Mouse (Mus musculus) kidney, adult 10 weeks (tissue): ENCODE results near the gene Vmn2r40. TPM values are rescaled to one million over a fixed set of nuclear protein-coding genes. Genes with fewer than 3 reads are reported as not detected.

ENCODE experiments used
- polyA plus RNA-seq: library from polyadenylated mRNA; stranded (reverse); fragments of 350-450 nt; fragmentation: Illumina TruSeq; extraction: RNeasy Lipid Tissue Mini Kit (QIAGEN cat#74804); gene quantifications from one replicate; pipeline ENCODE4 v1.2.3, GENCODE M21; 2014; ENCODE audit warnings: low read depth, low replicate concordance

Vmn2r40 gene
- not detected for polyA plus RNA-seq

GRCm38 (mm10) chr7:8931335-8931734 is at the start of gene Vmn2r40:
Gene Vmn2r40 (minus strand): TSS chr7:8931435.

Other genes with a start within 250 kb of the Vmn2r40 start
- not detected for gene Vmn2r39, start 99.4 kb upstream of the Vmn2r40 start, polyA plus RNA-seq
- gene Vmn2r38, start 166.4 kb upstream of the Vmn2r40 start, polyA plus RNA-seq = not detected